Mouse (Mus musculus): ENCODE results near the gene Ankmy2. TPM values are rescaled to one million over a fixed set of nuclear protein-coding genes. Genes with fewer than 3 reads are reported as not detected.

Ankmy2 gene
- 10 to 100 TPM; 23.4 to 30.2 TPM for total RNA-seq (2023)

DNA sequence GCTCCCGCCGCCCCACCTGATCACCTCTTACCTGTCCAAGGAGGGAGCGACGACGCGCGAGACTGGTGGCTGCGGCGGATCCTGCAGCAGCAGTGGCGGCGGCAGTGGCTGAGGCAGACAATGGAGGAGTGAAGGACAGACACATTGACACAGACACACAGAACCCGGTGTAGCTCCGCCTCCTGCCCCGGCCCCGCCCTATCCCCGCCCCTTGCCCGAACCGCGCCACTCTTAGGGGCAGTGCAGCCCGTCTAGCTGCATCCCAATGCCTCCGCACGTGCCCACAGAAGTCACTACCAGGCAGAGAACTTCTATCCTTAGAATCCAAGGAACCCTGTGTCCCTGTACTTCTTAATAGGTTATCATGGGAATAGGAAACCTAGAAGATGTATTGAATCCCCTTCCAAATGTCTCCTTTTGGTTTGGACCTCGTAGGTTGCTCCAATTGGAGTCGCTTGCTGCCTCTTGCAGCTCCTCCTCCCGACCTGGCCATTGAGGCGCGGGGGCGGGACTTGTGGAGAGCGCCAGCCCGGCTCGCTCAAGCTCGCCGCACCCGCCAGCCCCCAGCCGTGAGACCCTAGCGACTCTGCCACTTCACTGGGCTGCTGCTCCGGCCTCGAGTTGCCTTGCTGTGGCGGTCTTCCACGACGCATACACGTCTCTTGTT lies at the start of gene Ankmy2:
Ankmy2 (plus strand) TSS at position 478 of the 667 bp plus-strand sequence.

DNA sequence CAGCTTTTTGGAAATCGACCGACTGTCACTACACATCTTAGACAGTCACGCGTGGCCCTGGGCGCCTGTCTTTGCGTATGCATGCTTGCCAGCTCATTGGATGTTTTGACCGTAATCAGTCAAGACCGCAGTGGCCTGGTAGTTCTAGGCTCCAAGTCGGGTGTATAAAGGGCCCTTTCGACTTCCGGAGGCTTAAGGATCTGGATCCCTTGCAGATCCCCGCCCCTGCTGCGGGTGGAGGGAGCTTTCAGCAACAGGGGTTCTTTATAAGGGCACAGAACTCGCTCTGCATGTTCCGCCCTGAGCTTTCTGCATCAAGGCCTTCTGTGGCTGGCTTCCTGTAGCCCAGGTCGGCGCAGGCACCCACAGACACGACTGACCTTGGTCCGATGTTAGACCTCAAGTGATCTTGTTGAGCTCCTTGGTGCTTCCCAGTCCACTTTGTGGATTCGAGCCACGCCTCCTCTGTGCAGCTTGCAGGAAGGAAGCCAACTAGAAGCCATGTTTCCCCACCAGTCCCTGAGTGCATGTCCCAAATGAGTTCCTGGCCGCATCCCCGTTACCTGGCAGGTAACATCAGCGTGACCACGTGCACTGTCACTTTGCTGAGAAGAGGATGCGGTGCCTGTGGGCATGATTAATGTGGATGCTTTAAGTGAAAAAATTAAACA lies 859 bp downstream of the Ankmy2 start, which contains the start of gene Bzw2:
Bzw2 (minus strand) TSS at position 443 of the 671 bp plus-strand sequence.

Other genes with a start within 250 kb of the Ankmy2 start
- not detected for gene Agr3, start 231.5 kb upstream of the Ankmy2 start, total RNA-seq (2023)
- gene Agr2, start 164.2 kb upstream of the Ankmy2 start, total RNA-seq (2023) = not detected
- gene Tspan13, start 114.6 kb upstream of the Ankmy2 start, total RNA-seq (2023) = 100 to 1,000 TPM; 126 to 151 TPM
- 10 to 100 TPM; 90.1 to 93.5 TPM for gene Bzw2, start 966 bp downstream of the Ankmy2 start, total RNA-seq (2023)
- not detected for gene Lrrc72, start 96.3 kb downstream of the Ankmy2 start, total RNA-seq (2023)
- gene Sostdc1, start 157.0 kb downstream of the Ankmy2 start, total RNA-seq (2023) = not detected
- 10 to 100 TPM in 1 of 2 experiments, 1 to 10 TPM in 1; 9.8 to 11.6 TPM for gene Ispd, start 224.3 kb downstream of the Ankmy2 start, total RNA-seq (2023)
- under 1 TPM; 0.81 to 0.83 TPM for gene D630036H23Rik, start 225.1 kb downstream of the Ankmy2 start, total RNA-seq (2023)